Mouse (Mus musculus) kidney, adult 8-10 months (tissue): ENCODE measurements at regions not wholly inside any gene's neighbourhood (a gene's known extent, or its start where the extent isn't known, plus 50 kb on each side); places are given as distances from the start of the nearest gene placed in this dataset.

ENCODE experiments used
- DNase-seq, 2 experiments: peaks; one replicate each; pipeline ENCODE4 v3.0.0; 2022

DNA sequence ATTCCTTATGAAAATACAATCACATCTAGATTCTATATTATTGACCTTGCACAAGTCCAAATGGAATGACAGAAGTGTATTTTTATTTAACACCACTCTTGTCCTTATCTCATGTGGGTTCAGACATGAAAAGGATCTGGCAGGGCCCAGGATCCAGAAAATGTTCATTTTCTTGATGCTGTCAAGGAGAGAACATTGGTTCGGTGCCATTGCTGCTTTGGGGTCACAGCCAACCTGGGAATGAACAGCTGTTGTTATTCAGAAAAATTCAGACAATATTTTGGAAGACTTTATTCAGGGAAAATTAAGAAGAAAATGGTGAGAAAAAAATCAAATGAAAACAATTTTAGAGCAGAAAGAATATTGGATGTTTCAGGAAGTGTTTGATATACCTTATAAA is 590.0 kb downstream of the Iqcm start:
- no peak for DNase-seq

DNA sequence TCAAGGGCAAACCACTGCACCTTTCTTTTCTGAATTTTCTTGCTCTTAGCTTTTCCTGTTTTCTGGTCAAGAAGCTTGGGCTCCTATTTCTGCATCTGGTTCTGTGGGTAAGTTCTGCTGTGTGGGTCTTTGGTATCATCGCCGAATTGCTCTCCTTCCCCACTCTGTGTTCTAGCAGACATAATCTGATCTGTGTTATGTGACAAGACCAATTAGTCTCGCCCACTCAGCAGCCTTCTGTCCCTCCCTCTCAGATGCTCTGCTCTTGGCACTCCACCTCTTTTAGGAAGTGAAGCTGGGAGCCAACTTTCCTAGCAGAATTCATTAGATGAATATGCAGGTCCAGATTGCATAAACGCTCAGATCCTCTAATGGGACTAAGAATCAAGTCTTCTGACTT is 603.5 kb downstream of the Iqcm start:
- DNase-seq, result no peak

DNA sequence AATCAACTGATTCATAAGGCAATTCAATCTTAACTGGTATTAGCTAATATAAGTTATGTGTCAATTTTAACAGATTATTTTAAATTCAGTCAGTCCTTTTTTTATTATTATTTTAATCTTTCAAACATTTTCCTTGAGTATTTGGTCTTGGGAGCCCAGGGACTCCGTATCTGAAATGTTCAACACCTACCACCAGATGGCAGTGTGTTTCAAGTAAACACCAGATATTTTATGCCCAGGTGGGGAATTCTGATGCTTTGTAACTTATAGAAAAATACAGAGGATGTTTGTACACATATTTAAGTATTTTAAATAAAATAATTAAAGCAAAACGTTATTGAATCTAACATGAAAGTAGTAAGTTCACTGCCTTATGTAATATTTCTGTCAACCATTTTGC is 619.2 kb downstream of the Iqcm start:
- peak in 1 of 2 experiments; percentile 4 for DNase-seq

DNA sequence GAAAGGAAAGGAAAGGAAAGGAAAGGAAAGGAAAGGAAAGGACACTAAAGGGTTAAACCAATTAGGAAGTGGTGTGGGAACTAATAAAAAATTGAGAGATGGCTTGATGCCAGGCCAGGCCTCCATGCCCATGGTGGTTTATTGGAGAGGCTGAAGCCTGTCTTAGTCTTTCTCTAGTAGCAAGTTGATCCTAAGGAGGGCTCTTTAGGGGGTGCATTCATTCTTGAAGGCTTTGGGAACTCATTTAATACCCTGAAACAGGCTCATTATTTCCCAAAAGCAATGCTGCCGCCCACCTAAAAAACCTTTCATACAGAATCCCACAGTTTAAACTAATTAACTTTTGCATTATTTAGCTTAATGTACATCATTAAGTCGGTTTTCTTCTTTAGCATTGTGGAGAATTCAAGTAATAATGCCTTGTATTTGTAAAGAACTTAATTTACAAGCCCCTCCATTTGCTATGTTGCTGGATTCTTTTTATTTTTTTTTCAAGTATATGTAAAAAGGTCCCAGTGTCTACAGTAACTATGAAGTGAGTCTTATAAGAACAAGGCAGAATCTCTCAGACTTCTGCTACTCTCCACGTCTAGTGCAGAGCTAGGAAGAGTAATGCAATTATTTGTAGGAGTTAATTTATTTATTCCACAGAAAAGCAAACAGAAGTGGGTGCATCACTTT is 624.3 kb downstream of the Iqcm start:
- DNase-seq, result no peak

DNA sequence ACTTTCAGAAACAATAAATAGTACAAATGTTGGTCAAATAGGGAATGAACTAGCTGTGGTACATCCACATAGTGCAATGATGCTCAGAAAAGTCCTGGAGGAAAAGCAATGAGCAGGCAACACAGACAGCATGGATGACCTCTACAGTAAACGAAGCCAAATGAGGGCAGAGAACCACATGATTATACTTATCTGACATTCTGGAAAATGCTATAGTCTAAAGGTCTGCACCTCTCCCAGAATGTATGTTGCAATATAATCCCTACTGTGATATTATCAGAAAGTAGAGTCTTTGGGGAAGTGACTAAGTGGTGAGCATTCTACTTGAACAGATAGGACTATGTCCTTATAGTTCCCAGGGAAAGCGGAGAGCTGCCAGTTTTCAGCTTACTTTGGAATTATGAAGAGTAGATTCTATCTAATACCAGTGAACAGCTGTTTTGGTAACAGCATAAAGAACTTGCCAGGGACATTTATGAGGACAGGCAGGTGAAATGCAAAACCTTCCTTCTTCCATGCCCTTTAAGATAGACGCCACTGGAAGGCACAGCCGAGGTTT is 672.2 kb downstream of the Iqcm start:
- DNase-seq, result no peak

DNA sequence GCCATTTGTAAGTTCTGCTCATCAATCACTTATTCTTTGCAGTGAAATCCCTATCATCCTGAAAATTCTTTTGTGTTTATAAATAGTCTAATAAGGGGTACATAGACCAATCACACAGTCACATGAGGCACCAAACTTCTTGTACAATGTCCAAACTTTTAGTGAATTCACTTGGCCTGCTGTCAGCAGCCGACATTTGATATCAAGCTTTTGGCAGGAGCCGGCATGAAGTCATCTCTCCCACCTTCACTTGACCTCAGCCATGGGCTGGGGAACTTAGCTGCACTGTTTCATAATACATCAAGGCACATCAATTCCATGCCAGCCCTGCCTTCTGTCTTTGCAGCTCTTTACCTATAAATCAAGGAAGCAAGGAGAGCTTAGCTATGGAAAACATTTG is 679.0 kb downstream of the Iqcm start:
- DNase-seq, result peak in 1 of 2 experiments; percentile 4

DNA sequence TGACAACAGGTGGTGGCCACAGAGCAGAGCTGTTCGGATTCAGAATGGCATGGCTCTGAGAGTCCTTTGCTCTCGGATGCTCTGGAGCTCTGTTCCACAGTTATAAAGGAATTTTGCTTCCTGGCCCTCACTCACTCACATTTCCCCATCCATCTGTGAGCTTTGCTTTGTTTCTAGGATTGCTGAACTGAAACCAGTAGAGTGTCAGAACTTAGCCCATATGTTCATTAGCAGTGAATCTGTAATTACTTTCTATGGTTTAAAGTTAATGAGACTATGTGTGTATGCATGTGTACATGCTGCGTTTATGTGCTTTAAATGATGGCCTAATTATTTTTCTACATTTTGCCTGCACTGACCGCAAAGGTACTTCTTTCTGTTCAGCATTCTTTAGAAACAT is 688.7 kb downstream of the Iqcm start:
- no peak for DNase-seq

DNA sequence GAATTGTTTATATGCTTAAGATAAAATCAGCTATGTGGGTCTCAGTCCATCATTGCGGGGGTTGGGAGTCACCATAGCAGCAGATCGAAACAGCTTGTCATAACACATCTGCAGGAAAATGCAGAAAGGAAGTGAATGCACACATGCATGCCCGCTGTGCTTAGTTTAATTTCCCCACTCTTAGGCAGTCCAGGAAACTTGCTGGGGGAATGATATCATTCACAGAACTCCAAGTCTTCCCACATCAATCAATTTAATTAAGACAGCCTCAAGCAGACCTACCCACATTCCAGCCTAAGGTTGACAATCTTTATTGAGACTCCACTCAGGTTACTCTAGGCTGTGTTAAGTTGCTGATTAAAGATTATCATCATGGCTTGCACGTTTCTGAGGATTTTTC is 700.2 kb downstream of the Iqcm start:
- DNase-seq, result no peak

DNA sequence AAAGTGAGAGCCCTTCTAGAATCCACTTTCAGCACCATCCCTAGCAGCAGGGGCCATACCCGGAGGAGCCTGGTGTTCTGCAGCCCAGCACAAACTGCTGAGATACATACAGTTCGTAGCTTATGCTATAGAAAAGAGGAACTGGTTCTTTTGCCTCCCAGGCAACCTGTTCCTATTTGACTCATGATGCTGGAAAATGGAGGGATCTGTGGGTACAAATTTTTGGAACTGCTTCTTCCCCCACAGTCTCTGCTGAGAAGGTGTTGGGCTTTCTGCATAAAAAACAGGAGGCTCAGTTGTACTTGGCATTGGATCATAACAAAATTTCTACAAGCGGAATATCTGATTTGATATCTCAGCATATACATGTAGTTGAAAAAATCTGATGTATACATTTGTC is 716.7 kb upstream of the Nr3c2 start:
- DNase-seq, result no peak

DNA sequence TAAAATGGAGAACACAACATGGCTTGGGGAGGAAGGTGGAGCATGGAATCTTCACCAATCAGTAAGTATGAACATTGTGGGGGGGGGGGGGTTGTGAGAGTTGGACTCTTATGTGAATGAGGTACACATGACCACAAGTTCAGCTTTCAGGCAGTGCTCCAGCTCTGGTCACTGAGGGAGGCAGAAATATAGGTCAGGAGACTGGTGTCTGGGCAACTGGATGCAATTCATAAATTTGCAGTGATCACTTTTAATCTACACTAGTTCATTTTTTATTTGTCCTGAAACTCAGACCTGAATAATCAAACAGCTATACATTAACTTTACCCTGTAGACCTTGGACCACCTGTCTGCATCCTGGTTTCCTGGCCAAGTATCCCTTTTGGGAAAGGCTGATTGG is 715.4 kb upstream of the Nr3c2 start:
- no peak for DNase-seq

DNA sequence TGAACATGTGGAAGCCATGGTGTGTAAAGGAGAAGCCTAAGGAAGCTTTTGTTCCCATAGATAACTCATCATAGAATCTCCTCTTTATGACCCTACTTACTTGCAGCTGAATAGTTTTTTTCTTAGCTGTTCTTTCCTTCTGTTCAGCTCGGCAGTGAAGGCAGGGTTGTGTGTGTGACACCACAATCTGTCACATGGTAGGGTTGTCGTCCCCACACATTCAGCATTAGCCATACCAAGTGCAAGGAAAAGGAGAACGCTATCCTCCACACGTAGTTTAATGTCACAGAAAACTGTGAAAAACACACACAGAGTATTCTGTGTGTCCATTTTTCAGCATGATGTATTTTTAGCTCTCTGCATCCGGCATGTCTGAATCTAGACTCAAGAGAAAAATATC is 711.9 kb upstream of the Nr3c2 start:
- DNase-seq, result no peak

DNA sequence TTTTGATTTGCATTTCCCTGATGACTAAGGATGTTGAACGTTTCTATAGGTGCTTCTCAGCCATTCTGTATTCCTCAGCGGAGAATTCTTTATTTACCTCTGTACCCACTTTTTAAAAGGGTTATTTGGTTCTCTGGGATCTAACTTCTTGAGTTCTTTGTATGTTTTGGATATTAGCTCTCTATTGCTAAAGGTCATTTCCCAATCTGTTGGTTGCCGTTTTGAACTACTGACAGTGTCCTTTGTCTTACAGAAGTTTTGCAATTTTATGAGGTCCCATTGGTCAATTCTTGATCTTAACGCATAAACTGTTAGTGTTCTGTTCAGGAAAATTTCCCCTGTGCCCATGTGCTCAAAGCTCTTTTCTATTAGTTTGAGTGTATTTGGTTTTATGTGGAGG is 687.4 kb upstream of the Nr3c2 start:
- DNase-seq, result no peak

DNA sequence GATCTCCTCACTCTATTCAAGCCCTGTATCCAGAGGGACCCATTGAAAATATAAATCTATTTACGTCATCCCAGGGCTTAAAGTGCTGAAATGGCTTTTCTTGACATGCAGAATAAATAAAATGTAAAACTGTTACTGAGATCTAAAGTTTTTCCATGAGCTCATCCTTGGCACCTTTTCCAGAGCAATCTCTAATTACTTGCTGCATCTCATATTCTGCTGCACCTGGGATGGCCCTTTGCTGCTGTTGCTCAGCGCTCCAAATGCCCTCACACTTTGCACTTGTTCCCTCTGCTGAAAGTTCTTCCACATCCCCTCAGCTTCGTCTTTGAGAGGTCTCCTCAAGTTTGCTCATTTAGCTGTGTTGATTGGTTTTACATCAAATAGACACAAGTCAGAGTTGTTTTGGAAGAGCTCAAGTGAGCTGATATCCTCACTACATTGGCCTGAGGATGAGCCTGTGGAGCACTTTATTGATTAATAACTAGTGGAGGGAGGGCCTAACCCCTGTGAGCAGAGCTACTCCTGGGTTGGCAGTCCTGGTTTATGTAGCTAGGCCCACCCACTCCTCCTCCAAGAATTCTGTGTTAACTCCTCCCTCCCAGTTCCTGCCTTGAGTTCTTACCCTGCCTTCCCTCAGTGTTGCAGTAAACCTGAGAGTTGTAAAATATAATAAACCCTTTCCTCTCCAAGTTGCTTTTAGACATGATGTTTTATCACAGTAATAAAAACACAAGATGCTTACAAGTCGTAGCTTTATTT is 681.2 kb upstream of the Nr3c2 start:
- DNase-seq, result no peak

DNA sequence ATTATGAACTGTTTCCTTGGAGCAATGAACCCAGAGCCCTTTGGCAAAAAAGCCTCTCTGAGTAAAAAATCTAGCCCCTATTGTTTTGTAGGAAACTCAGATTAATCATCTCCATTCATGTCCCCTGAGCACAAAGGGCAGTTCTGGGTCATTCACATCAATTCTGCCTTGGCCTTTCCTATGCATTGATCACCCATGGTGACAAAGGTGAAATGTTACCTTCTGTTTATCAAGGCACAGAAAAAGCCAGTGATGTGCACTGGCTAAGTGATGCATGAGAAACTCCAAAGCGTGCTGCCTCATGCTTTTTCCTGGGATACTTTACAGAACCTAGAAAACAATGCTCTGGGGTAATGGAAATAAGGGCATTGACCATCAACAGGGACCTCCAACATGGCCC is 668.4 kb upstream of the Nr3c2 start:
- DNase-seq, result no peak

DNA sequence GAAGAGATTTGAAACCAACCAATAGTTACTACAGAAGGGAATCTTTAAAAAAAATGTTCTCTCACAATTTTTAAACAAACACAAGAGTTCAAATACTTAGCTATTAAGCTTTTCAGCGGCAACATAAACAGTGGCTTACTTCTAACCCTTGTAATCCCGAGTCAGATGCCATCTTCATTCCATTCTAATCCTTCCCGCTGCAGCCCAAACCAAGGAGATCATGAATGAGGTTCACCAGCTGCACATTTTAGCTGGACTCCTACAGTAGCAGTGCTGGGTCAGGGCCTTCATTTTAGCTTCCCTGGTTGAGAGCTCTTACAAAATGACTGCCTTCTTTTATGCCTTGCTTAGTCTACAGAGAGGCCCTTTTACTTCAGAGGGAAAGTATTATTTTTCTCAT is 650.0 kb upstream of the Nr3c2 start:
- DNase-seq, result no peak

DNA sequence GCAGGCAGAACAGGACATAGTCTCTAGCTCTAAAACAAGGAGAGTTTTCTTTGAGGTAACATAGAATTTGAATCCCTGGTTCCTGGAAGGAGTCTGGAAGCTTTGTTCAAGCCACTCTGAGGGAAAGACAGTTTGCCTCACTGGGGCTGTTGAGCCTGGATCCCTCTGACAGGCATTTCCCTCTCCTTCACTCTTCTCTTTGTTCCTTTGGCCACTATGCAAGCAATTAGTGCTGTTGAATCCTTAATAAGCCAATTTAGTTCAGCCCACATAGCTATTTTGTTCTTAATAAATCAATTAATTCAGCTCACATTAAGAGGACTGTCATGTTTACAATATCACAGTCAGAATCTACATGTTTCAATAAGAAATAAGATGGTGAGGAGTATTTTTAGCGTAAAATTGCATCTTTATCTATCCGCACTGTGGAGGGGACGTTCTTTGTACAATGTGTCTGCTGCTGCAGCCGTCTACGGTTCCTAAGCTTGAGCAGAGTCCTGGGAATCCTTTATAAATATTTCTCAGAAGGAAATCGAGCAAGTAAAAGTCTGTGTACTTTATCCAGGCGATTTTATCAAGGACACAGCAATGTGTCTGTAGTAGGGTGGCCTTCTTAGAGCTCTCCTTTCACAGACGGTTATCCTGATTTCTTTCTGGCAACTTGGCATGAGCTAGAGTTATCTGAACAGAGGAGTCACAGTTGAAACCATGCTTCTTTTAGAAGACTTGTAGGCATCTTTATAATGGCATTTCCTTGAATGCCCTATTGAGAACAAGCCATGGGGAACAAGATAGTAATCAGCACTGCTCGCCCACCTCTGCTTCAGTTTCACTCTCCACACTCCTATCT is 646.9 kb upstream of the Nr3c2 start:
- no peak for DNase-seq
